Mouse (Mus musculus): ENCODE results near the gene Mylk4.

Gene Mylk4

GRCm38 (mm10) chr13:32707894-32708293, 75.9 kb downstream of the Mylk4 start:
- DNase-seq (ENCODE audit: low spot score in 2 of 2), result no peak

GRCm38 (mm10) chr13:32706651-32707288, 77.0 kb downstream of the Mylk4 start:
- no peak for DNase-seq (ENCODE audit: low spot score in 2 of 2)

GRCm38 (mm10) chr13:32705315-32705714, 78.4 kb downstream of the Mylk4 start:
- DNase-seq (ENCODE audit: low spot score in 2 of 2), result no peak

- no peak for DNase-seq (ENCODE audit: low spot score in 2 of 2)
Observed at GRCm38 (mm10) chr13:32704911-32705310, 78.8 kb downstream of the Mylk4 start.

GRCm38 (mm10) chr13:32701564-32701963, 82.2 kb downstream of the Mylk4 start:
- DNase-seq (ENCODE audit: low spot score in 2 of 2), result no peak

- DNase-seq (ENCODE audit: low spot score in 2 of 2), result no peak
Observed at GRCm38 (mm10) chr13:32699376-32699775, 84.4 kb downstream of the Mylk4 start.

GRCm38 (mm10) chr13:32698956-32699355, 84.8 kb downstream of the Mylk4 start:
- DNase-seq (ENCODE audit: low spot score in 2 of 2), result no peak

GRCm38 (mm10) chr13:32693886-32694455, 89.8 kb downstream of the Mylk4 start:
- DNase-seq (ENCODE audit: low spot score in 2 of 2), result no peak

GRCm38 (mm10) chr13:32692563-32692962, 91.2 kb downstream of the Mylk4 start:
- no peak for DNase-seq (ENCODE audit: low spot score in 2 of 2)

- no peak for DNase-seq (ENCODE audit: low spot score in 2 of 2)
Observed at GRCm38 (mm10) chr13:32690279-32690678, 93.5 kb downstream of the Mylk4 start.

- DNase-seq (ENCODE audit: low spot score in 2 of 2), result peak; percentile 40 to 79
Observed at GRCm38 (mm10) chr13:32680868-32681515, 102.8 kb downstream of the Mylk4 start.

- DNase-seq (ENCODE audit: low spot score in 2 of 2), result no peak
Observed at GRCm38 (mm10) chr13:32680121-32680551, 103.6 kb downstream of the Mylk4 start.

GRCm38 (mm10) chr13:32678998-32679397, 104.8 kb downstream of the Mylk4 start:
- DNase-seq (ENCODE audit: low spot score in 2 of 2), result no peak

GRCm38 (mm10) chr13:32670782-32671181, 113.0 kb downstream of the Mylk4 start:
- DNase-seq (ENCODE audit: low spot score in 2 of 2), result no peak

- no peak for DNase-seq (ENCODE audit: low spot score in 2 of 2)
Observed at GRCm38 (mm10) chr13:32668296-32668695, 115.5 kb downstream of the Mylk4 start.

GRCm38 (mm10) chr13:32667386-32667785, 116.4 kb downstream of the Mylk4 start:
- no peak for DNase-seq (ENCODE audit: low spot score in 2 of 2)

- DNase-seq (ENCODE audit: low spot score in 2 of 2), result no peak
Observed at GRCm38 (mm10) chr13:32662041-32662440, 121.7 kb downstream of the Mylk4 start.

- no peak for DNase-seq (ENCODE audit: low spot score in 2 of 2)
Observed at GRCm38 (mm10) chr13:32660294-32660693, 123.5 kb downstream of the Mylk4 start.

GRCm38 (mm10) chr13:32659271-32659670, 124.5 kb downstream of the Mylk4 start:
- DNase-seq (ENCODE audit: low spot score in 2 of 2), result no peak

- peak; percentile 3 to 38 for DNase-seq (ENCODE audit: low spot score in 2 of 2)
Observed at GRCm38 (mm10) chr13:32657583-32657982, 126.2 kb downstream of the Mylk4 start.

Measured in frontal cortex, postnatal 36 days (tissue).